Mouse (Mus musculus) c-Kit-negative CD71-positive TER-119-positive erythroid progenitor cells, embryonic 14.5 days (primary cell): ENCODE results near the gene Prl7a1.

Experiments used
- DNase-seq: peaks from one replicate; pipeline ENCODE4 v3.0.0-alpha.2; 2013; ENCODE audit warnings: low read depth, low spot score

The Prl7a1 gene

DNA sequence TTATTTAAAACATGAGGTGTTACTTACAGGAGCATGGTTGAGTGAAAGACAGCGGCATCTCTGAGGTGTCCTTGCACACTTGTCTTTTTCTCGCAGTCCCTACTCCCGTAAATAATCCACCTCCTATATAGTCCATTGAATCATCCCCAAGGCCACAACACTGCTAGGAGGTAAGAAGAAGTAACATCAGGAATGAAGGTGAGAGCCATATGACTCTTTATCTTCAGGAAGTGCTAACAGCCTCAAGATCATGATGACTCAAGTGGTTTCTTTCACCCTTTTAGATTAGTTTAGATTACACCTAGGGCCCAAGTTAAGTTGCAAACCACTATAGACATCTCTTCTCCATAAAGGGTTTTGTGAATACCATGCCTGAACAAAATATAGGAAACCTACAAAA, at the start of gene Prl7a1:
Gene Prl7a1, minus strand, starts transcription at position 101 of the 400 bp plus-strand sequence.
- no peak for DNase-seq

DNA sequence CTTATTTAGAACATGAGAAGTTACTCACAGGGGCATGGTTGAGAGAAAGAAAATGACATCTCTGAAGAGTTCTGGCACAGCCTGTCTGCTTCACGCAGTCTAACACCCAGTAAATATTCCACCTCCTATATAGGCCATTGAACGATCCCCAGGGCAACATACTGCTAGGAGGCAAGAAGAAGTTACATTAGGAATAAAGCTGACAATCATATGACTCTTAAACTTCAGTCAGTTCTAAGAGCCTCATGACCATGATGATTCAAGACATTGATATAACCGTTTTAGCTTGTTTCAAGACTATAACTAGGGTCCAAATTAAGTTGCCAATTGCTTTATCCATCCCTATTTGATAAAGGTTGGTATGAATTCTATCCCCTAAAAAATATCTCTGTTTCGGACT, 25.6 kb upstream of the Prl7a1 start, which contains the start of gene Prl7a2:
Gene Prl7a2, minus strand, starts transcription at position 101 of the 400 bp plus-strand sequence.
- no peak for DNase-seq

DNA sequence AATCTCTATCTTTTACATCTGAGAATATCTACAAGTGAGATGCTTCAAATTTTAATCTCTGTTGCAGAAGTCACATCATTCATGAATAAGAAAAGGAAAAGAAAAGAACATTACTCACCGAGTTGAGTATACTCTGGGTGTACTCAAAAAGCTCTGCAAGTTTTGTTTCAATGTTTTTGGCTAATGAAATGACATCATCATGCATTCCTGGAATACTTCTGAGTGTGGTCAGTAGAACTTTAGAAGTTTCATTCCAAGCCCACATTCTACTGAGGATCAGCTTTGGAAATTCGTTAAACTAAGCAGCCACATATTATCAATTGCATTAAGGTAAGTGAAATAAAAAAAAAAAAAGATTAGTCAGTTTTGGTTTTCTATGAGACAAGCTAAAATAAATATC, 18.5 kb upstream of the Prl7a1 start:
- no peak for DNase-seq

DNA sequence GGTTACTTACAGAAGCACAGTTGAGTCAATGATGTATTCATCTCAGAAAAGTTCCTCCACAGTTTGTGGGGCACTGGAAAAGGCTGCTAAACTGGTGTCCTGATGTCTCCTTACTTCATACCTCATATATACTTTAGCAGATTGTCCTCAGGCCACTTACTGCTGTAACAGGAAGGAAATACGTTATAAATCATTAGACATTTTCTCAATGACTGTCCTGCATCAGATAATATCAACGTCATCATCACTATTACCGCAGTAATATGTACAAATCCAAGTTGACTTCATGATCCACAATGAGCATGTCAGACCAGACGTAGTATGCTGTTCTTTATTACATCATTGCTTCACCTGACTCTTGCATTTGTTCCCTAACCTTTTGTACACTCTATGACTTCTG, 31.8 kb downstream of the Prl7a1 start, which contains the start of gene Prl7b1:
Gene Prl7b1, minus strand, starts transcription at position 101 of the 400 bp plus-strand sequence.
- no peak for DNase-seq
